Comparison of ENCODE assay signal across 26 mouse cellular contexts in the genomic region with DNA sequence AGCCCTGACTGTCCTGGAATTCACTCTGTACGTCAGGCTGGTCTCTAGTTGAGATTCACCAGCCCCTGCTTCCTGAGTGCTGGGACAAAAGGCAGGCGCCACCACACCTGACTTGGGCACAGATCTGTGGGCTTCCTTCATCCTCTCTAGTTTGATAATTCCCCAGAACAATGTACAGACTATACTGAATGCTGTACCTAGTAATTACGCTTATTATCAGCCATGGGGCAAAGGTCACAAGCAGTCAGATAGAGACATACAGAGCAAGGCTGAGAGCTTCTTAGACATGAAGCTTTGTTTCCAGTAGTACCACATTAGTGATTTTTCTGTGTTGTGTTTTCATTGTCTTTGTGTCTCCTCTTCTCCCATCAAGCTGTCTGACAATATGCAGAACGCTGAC.
"Had no signal": no experiment of that assay in that cellular context is flagged by ENCODE, and none has a peak within 500 bp of the region (broad histone marks: within the 10 kb centered on the region; RNA-seq: fewer than 3 reads in every experiment).

No protein-coding gene starts in this region.

- H3K4me1 ChIP-seq: heart, embryonic 15.5 days; hindbrain, embryonic 13.5 days; hindbrain, embryonic 15.5 days; kidney, embryonic 15.5 days; limb, embryonic 13.5 days; limb, embryonic 15.5 days had no signal

- H3K9me3 ChIP-seq: heart, embryonic 13.5 days; heart, embryonic 15.5 days; hindbrain, embryonic 13.5 days; hindbrain, embryonic 15.5 days; kidney, embryonic 15.5 days; limb, embryonic 13.5 days; limb, embryonic 15.5 days; liver, embryonic 12.5 days had no signal

- H3K4me3 ChIP-seq: heart, adult 2 months; heart, embryonic 13.5 days; heart, embryonic 15.5 days; hindbrain, embryonic 13.5 days; hindbrain, embryonic 15.5 days; kidney, embryonic 15.5 days; layer of hippocampus, adult 2 months; left cerebral cortex, adult 2 months; limb, embryonic 13.5 days; limb, embryonic 15.5 days; liver, embryonic 12.5 days had no signal

- H3K27me3 ChIP-seq: heart, embryonic 13.5 days; heart, embryonic 15.5 days; hindbrain, embryonic 13.5 days; hindbrain, embryonic 15.5 days; kidney, embryonic 15.5 days; limb, embryonic 13.5 days; limb, embryonic 15.5 days; liver, embryonic 12.5 days had no signal

- H3K4me2 ChIP-seq: heart, embryonic 11.5 days; heart, embryonic 13.5 days; heart, embryonic 15.5 days; hindbrain, embryonic 13.5 days; hindbrain, embryonic 15.5 days; kidney, embryonic 15.5 days; limb, embryonic 13.5 days; limb, embryonic 15.5 days; liver, embryonic 12.5 days had no signal

- ATAC-seq: hindbrain, postnatal 0 days; liver, embryonic 12.5 days had no signal

- H3K27ac ChIP-seq: heart, adult 2 months; heart, embryonic 13.5 days; heart, embryonic 15.5 days; hindbrain, embryonic 13.5 days; hindbrain, embryonic 15.5 days; hindbrain, postnatal 0 days; kidney, embryonic 15.5 days; kidney, postnatal 0 days; layer of hippocampus, adult 2 months; left cerebral cortex, adult 2 months; limb, embryonic 13.5 days; limb, embryonic 15.5 days; liver, embryonic 12.5 days; liver, embryonic 14.5 days had no signal

- H3K9ac ChIP-seq: heart, embryonic 13.5 days; heart, embryonic 15.5 days; hindbrain, embryonic 13.5 days; hindbrain, embryonic 15.5 days; kidney, embryonic 15.5 days; limb, embryonic 13.5 days; limb, embryonic 15.5 days; liver, embryonic 12.5 days; liver, embryonic 14.5 days had no signal

- DNase-seq: gastrocnemius, postnatal 14 days; gastrocnemius, postnatal 36 days; heart, adult 11 months; heart, adult 2 months; heart, postnatal 14 days; heart, postnatal 36 days; kidney, adult 11 months; kidney, adult 2 months; kidney, adult 9 months; kidney, postnatal 14 days; kidney, postnatal 4 days; left cerebral cortex, postnatal 4 days had no signal
